Mouse (Mus musculus) kidney, postnatal 10 days (tissue): ENCODE results near the gene Slc6a20a.
A peak's percentile ranks its signal among the peaks of the same experiment; 100 is the strongest.
"Not testable (repeated sequence)": the region's sequence is repeated elsewhere in the genome, so short reads cannot be mapped to it uniquely, and the experiment has no call there.

Experiments used
- DNase-seq: peaks from one replicate; pipeline ENCODE4 v3.0.0; 2021; ENCODE audit warnings: mixed read lengths

Slc6a20a gene

GRCm38 (mm10) chr9:123678327-123679105 lies at the start of gene Slc6a20a, which contains the start of gene Ccr9:
Gene Slc6a20a (minus strand): TSS chr9:123678885.
Gene Ccr9 (plus strand): TSS chr9:123678439.
- DNase-seq = peak; percentile 68

GRCm38 (mm10) chr9:123722737-123723493 lies 44.2 kb upstream of the Slc6a20a start:
- no peak for DNase-seq

- DNase-seq = peak; percentile 98
These were observed 38.7 kb upstream of the Slc6a20a start, which contains the start of gene Lztfl1 for GRCm38 (mm10) chr9:123717186-123718008. Gene Lztfl1 (minus strand): TSS chr9:123717697.

- no peak for DNase-seq
These were observed 37.6 kb upstream of the Slc6a20a start for GRCm38 (mm10) chr9:123716301-123716700.

- DNase-seq = no peak
These were observed 34.4 kb upstream of the Slc6a20a start for GRCm38 (mm10) chr9:123713111-123713510.

- DNase-seq = no peak
These were observed 30.5 kb upstream of the Slc6a20a start for GRCm38 (mm10) chr9:123709226-123709625.

- DNase-seq = no peak
These were observed 23.1 kb upstream of the Slc6a20a start for GRCm38 (mm10) chr9:123701822-123702221.

GRCm38 (mm10) chr9:123695634-123696302 lies 17.1 kb upstream of the Slc6a20a start:
- no peak for DNase-seq

GRCm38 (mm10) chr9:123688227-123688626 lies 9.5 kb upstream of the Slc6a20a start:
- no peak for DNase-seq

- DNase-seq = no peak
These were observed 7.5 kb upstream of the Slc6a20a start for GRCm38 (mm10) chr9:123686206-123686605.

- DNase-seq = no peak
These were observed 5.0 kb upstream of the Slc6a20a start for GRCm38 (mm10) chr9:123683704-123684103.

GRCm38 (mm10) chr9:123679198-123679597 lies 513 bp upstream of the Slc6a20a start:
- no peak for DNase-seq

GRCm38 (mm10) chr9:123665645-123666044 lies 13.0 kb downstream of the Slc6a20a start:
- DNase-seq = peak; percentile 71

- DNase-seq = not testable (repeated sequence)
These were observed 18.6 kb downstream of the Slc6a20a start for GRCm38 (mm10) chr9:123659986-123660676.

- DNase-seq = no peak
These were observed 19.7 kb downstream of the Slc6a20a start for GRCm38 (mm10) chr9:123658981-123659380.

GRCm38 (mm10) chr9:123657457-123657856 lies 21.2 kb downstream of the Slc6a20a start:
- no peak for DNase-seq

- no peak for DNase-seq
These were observed 27.3 kb downstream of the Slc6a20a start for GRCm38 (mm10) chr9:123651369-123651768.

- no peak for DNase-seq
These were observed 28.7 kb downstream of the Slc6a20a start for GRCm38 (mm10) chr9:123649785-123650511.

GRCm38 (mm10) chr9:123640106-123640505 lies 38.6 kb downstream of the Slc6a20a start:
- DNase-seq = no peak

GRCm38 (mm10) chr9:123638668-123639089 lies 40.0 kb downstream of the Slc6a20a start:
- peak; percentile 61 for DNase-seq

GRCm38 (mm10) chr9:123638231-123638630 lies 40.5 kb downstream of the Slc6a20a start:
- DNase-seq = no peak
